Mouse (Mus musculus): Measurements from ENCODE around the gene Prl2b1.

Prl2b1 gene

DNA sequence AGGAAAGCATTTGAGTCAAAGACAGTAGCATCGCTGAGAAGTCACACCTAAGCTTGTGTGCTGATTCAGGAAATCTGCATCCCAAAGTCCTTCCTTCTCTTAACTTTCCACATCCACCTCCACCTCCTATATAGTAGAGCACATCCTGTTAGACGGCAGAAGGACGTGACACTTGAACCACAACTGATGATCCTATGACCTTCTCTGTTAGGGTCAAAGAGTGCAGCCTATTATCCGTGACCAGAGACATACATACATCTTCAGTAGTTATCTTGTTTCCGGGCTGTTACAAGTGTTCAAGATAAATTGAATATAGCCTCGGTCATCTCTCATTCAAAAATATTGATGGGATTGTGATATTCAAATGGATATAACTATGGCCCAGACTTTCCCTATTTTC lies at the start of gene Prl2b1:
Prl2b1 (minus strand) TSS at position 101 of the 400 bp plus-strand sequence.
- in situ Hi-C loops (cut with MboI; ENCODE audit: low pct_unique_long_range_greater_than_20kb in 1 of 2, low sequenced_read_pairs in 2 of 2, unreplicated experiment in 1 of 2): no loop called here

DNA sequence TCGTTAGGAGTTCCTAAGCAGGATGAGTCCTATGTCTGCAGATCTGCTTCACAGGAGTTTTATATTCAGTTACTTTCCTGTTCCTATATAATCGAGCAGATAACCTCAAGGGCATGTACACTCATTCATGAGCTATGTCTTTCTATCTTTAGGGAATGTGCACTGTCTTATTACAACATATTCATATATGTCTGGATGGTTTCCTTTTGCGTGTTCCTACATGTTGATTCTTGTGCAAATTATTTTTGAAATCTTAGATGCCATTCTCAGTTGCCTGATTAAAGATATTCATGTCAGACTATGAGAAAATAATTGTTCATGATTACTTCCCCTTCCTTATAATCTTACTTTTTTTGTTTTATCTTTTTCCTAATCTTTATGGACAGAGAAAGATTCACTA lies 47.9 kb upstream of the Prl2b1 start, which contains the start of gene Prl8a6:
Prl8a6 (minus strand) TSS at position 101 of the 400 bp plus-strand sequence.
- in situ Hi-C loops (cut with MboI; ENCODE audit: low pct_unique_long_range_greater_than_20kb in 1 of 2, low sequenced_read_pairs in 2 of 2, unreplicated experiment in 1 of 2): no loop called here

- in situ Hi-C loops (cut with MboI; ENCODE audit: low pct_unique_long_range_greater_than_20kb in 1 of 2, low sequenced_read_pairs in 2 of 2, unreplicated experiment in 1 of 2): no loop called here
These were observed 42.5 kb upstream of the Prl2b1 start for GRCm38 (mm10) chr13:27433159-27433558.

- in situ Hi-C loops (cut with MboI; ENCODE audit: low pct_unique_long_range_greater_than_20kb in 1 of 2, low sequenced_read_pairs in 2 of 2, unreplicated experiment in 1 of 2): no loop called here
These were observed 23.0 kb upstream of the Prl2b1 start for GRCm38 (mm10) chr13:27413640-27414039.

DNA sequence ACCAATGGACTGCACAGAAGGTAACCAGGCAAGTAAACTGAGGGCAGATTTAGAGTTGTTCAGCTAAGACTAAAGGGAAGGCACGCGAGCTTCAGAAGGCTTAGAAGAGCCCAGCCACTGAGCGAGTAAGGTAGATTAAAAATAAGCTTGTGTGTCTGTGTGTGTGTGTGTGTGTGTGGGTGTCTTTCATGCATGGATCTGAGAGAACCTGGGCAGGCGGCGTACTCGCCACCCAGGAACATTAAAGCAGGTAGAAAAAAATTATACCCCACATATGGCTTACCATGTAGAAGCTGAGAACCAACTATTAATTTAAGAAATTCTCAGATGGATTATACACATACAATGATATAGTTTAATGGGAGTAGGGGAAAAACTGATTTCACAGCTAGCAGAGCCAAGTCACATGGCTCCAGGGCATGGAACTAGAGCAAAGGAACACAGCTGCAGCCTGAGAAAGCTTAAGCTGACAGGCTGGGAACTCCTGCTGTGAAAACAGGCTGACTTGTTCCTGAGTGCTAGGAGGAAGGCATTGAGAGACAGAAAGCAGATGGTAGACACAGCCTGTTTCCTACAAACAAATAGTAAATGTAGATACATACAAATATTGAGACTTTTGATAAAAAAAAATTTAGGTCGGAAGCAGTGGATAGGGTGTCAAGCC lies 8.5 kb upstream of the Prl2b1 start:
- in situ Hi-C loops (cut with MboI; ENCODE audit: low pct_unique_long_range_greater_than_20kb in 1 of 2, low sequenced_read_pairs in 2 of 2, unreplicated experiment in 1 of 2): no loop called here

GRCm38 (mm10) chr13:27345373-27345772 lies 45.3 kb downstream of the Prl2b1 start, which contains the start of gene Prl8a2:
Gene Prl8a2 (plus strand): TSS chr13:27345673.
- in situ Hi-C loops (cut with MboI; ENCODE audit: low pct_unique_long_range_greater_than_20kb in 1 of 2, low sequenced_read_pairs in 2 of 2, unreplicated experiment in 1 of 2): no loop called here

DNA sequence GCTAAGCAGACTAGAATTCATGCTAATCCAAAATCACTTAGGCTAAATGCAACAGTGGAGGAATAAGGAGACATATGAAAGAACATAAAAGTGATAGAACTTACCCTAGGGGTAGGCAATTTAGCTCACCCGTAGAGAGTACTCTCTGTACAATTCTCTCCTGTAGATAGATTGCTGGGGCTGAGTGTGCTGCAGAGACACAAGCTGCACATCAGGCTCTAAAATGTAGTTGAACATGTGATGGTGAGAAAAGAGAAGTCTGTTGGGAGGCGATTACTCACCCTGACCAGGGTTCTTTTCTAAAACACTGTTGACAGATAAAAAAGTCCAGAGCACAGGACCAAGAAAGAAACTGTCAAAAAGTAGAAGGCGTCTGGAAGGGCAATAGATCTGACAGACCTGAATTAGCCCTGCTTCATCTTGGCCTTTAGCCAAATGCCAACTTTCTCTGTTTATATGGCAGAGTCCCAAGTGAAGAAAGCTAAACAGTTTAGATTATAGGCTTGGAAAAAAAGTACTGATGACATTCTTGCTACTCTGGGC lies 47.8 kb downstream of the Prl2b1 start:
- in situ Hi-C loops (cut with MboI; ENCODE audit: low pct_unique_long_range_greater_than_20kb in 1 of 2, low sequenced_read_pairs in 2 of 2, unreplicated experiment in 1 of 2): no loop called here

DNA sequence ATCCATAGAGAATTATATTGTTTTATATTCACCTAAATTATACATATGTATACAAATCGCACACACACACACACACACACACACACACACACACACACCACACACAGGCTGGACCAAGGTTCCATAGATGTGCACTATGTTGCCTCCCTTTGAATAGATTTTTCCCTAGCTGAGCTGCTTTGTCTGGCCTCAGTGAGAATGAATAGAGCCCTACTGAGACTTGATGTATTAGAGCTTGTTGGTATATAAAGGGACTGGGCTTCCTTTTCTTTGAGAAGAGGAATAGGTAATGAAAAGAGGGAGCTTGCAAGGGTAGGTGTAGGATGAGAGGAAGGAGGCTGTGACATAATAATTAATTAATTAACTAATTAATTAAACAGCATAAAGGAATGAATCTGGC lies 55.7 kb downstream of the Prl2b1 start:
- in situ Hi-C loops (cut with MboI; ENCODE audit: low pct_unique_long_range_greater_than_20kb in 1 of 2, low sequenced_read_pairs in 2 of 2, unreplicated experiment in 1 of 2): no loop called here

Data from mouse embryonic stem cell (cell line).